Mouse (Mus musculus) kidney, adult 2 months (tissue): ENCODE measurements around the gene Mecom.

Experiments used
- CTCF ChIP-seq: fragments of 200-500 bp; conservative IDR thresholded peaks from 2 replicates; pipeline ENCODE4 v1.5.1; 2011; ENCODE audit warnings: low read depth, mild to moderate bottlenecking, control low read depth, low read length, moderate library complexity, mixed read lengths; ENCODE audit not compliant: insufficient read depth, insufficient read length
- POLR2A ChIP-seq: fragments of 200-500 bp; IDR thresholded peaks from one replicate; pipeline ENCODE4 v1.6.1; 2011; ENCODE audit warnings: low read depth, low read length, control low read depth

DNA sequence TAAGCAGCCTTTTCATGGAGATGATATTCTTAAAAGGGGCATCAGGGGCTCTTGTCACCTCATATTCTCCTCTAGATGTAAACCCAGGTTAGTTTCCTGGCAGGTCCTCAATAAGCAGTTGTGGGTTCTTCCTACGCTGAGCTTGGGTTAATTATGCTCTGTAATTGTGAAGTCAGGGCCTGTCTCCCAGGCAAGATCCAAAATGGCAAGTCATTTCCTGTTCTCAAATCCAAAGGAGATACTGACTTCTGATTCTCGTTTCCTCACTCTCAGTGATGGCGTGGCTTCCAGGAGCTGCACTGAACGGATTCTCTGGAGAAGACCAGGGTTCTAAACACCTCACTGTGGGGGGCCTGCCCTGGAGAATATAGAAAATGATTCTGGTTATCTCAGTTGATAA is 450.7 kb downstream of the Mecom start:
- TF ChIP-seq POLR2A (no peak), CTCF (no peak)
